Mouse (Mus musculus) ovary, postnatal 36 days (tissue): ENCODE results near the gene Grhl1.
A peak's percentile ranks its signal among the peaks of the same experiment; 100 is the strongest.

Experiments used
- DNase-seq: peaks from one replicate; pipeline ENCODE4 v3.0.0; 2022; ENCODE audit warnings: low spot score, mixed read lengths

The Grhl1 gene

GRCm38 (mm10) chr12:24645901-24646300, 73.8 kb downstream of the Grhl1 start:
- DNase-seq = no peak

- no peak for DNase-seq
These were observed 76.0 kb downstream of the Grhl1 start for GRCm38 (mm10) chr12:24648094-24648493.

GRCm38 (mm10) chr12:24650415-24651062, 78.5 kb downstream of the Grhl1 start:
- DNase-seq = peak; percentile 22

GRCm38 (mm10) chr12:24651063-24651557, 79.0 kb downstream of the Grhl1 start, which contains the start of gene Klf11:
Gene Klf11 (plus strand): TSS chr12:24651274.
- DNase-seq = peak; percentile 99

- peak; percentile 96 for DNase-seq
These were observed 79.7 kb downstream of the Grhl1 start for GRCm38 (mm10) chr12:24651642-24652342.

- no peak for DNase-seq
These were observed 82.2 kb downstream of the Grhl1 start for GRCm38 (mm10) chr12:24654065-24654862.

- no peak for DNase-seq
These were observed 84.4 kb downstream of the Grhl1 start for GRCm38 (mm10) chr12:24656436-24656835.

- DNase-seq = no peak
These were observed 86.9 kb downstream of the Grhl1 start for GRCm38 (mm10) chr12:24658998-24659397.

- no peak for DNase-seq
These were observed 87.8 kb downstream of the Grhl1 start for GRCm38 (mm10) chr12:24659923-24660322.

- no peak for DNase-seq
These were observed 89.0 kb downstream of the Grhl1 start for GRCm38 (mm10) chr12:24661100-24661499.

- DNase-seq = no peak
These were observed 90.0 kb downstream of the Grhl1 start for GRCm38 (mm10) chr12:24662131-24662530.
